23 mouse cellular contexts compared by ENCODE assay signal in genomic region chr4:138192561-138192960, GRCm38 (mm10). TPM values are rescaled to one million over a fixed set of nuclear protein-coding genes. Genes with fewer than 3 reads are reported as not detected.
A peak's percentile ranks its signal among the peaks of the same experiment; 100 is the strongest.
DNase-seq lines count a peak whose midpoint lies in the region; ATAC-seq and TF ChIP-seq lines count a peak whose summit lies in the region.
"Had no signal": no experiment of that assay in that cellular context is flagged by ENCODE, and none has a peak within 500 bp of the region (broad histone marks: within the 10 kb centered on the region; RNA-seq: fewer than 3 reads in every experiment).

No protein-coding gene starts in this region.

- peak overlapping the region; percentile 61 for H3K27ac ChIP-seq in layer of hippocampus, adult 2 months
- H3K27ac ChIP-seq: embryonic facial prominence, embryonic 13.5 days; embryonic facial prominence, embryonic 15.5 days; forebrain, embryonic 10.5 days; forebrain, embryonic 12.5 days had no signal

- DNase-seq in frontal cortex, postnatal 10 days (ENCODE audit: low spot score in 2 of 2), result no peak
- peak in 1 of 2 experiments; percentile 23 for DNase-seq in layer of hippocampus, adult 2 months (ENCODE audit: low spot score in 2 of 2)
- no peak for DNase-seq in layer of hippocampus, adult 8-10 months (ENCODE audit: low spot score in 2 of 2)
- peak; percentile 63 for DNase-seq in brain, adult 2 months (ENCODE audit: low read depth, low spot score)
- peak; percentile 10 for DNase-seq in brain, embryonic 14.5 days (ENCODE audit: low read depth)
- DNase-seq in thymus, postnatal 0 days (ENCODE audit: low spot score), result no peak
- DNase-seq: adrenal gland, adult 2 months; adrenal gland, postnatal 10 days; adrenal gland, postnatal 25 days; cerebellum, adult 11 months; cerebellum, adult 18-20 months; cerebellum, adult 8-10 months; cerebellum, adult 9-11 months; cerebellum, postnatal 14 days; cerebellum, postnatal 36 days; embryo, embryonic 11 days had no signal

- no peak for TF ChIP-seq CTCF in layer of hippocampus, adult 2 months (conservative IDR thresholded peaks at IDR 0.05)
- no peak for TF ChIP-seq CTCF in brain, embryonic 14.5 days (IDR thresholded peaks at IDR 0.05; ENCODE audit: borderline replicate concordance, extremely low read depth, insufficient read depth, insufficient read length)

- ATAC-seq in frontal cortex, adult (ENCODE audit: low TSS enrichment), result peak; percentile 35; the same call in 1 of the 2 replicates
- ATAC-seq: forebrain, embryonic 16.5 days had no signal

- TF ChIP-seq POLR2A in brain, embryonic 14.5 days (IDR thresholded peaks at IDR 0.05; ENCODE audit: borderline replicate concordance, extremely low read depth, insufficient read depth, insufficient read length, poor library complexity, severe bottlenecking), result no peak

- H3K4me3 ChIP-seq in layer of hippocampus, adult 2 months, result no peak overlapping the region
- H3K4me3 ChIP-seq: embryonic facial prominence, embryonic 13.5 days; embryonic facial prominence, embryonic 15.5 days; erythroblast, embryonic 14.5 days; forebrain, embryonic 10.5 days; forebrain, embryonic 12.5 days had no signal

RNA-seq across cellular contexts. Expression of gene Hp1bp3, which starts 23.5 kb away (rescaled TPM):
- total RNA-seq in layer of hippocampus, adult 2 months (2021), result 100 to 1,000 TPM; 178 to 183 TPM
- total RNA-seq in layer of hippocampus, adult 8-10 months (2022), result 100 to 1,000 TPM; 184 to 200 (median 196) TPM
- polyA plus RNA-seq in brain, embryonic 14.5 days (2012; rRNA removed), result 197 and 200 TPM in 2 replicates
- 155 and 173 TPM in 2 replicates for polyA plus RNA-seq in thymus, postnatal 0 days (2015; fragmentation: Nextera tagmentation; extraction: Ambion mirVana)

RNA-seq across cellular contexts. Expression of gene Sh2d5, which starts 57.6 kb away (rescaled TPM):
- total RNA-seq in layer of hippocampus, adult 2 months (2021), result 10 to 100 TPM; 49.1 to 52.7 TPM
- total RNA-seq in layer of hippocampus, adult 8-10 months (2022), result 10 to 100 TPM; 52.0 to 60.0 (median 56.8) TPM
- 19.3 and 22.5 TPM in 2 replicates for polyA plus RNA-seq in brain, embryonic 14.5 days (2012; rRNA removed)
- 0.61 and 0.66 TPM in 2 replicates for polyA plus RNA-seq in thymus, postnatal 0 days (2015; fragmentation: Nextera tagmentation; extraction: Ambion mirVana)

RNA-seq across cellular contexts. Expression of gene Kif17, which starts 57.7 kb away (rescaled TPM):
- total RNA-seq in layer of hippocampus, adult 2 months (2021), result 10 to 100 TPM; 22.0 to 22.3 TPM
- 10 to 100 TPM; 20.7 to 27.0 (median 23.2) TPM for total RNA-seq in layer of hippocampus, adult 8-10 months (2022)
- polyA plus RNA-seq in brain, embryonic 14.5 days (2012; rRNA removed), result 2.1 and 3.9 TPM in 2 replicates
- polyA plus RNA-seq in thymus, postnatal 0 days (2015; fragmentation: Nextera tagmentation; extraction: Ambion mirVana), result 0.60 and 0.78 TPM in 2 replicates

Comparison
In these comparisons a context has a peak if more than half of its experiments do, and no peak if none do; other contexts are left out.
1. DNase-seq: peak in brain, adult 2 months (single experiment) and brain, embryonic 14.5 days (single experiment); none in frontal cortex, postnatal 10 days (0 of 2), layer of hippocampus, adult 8-10 months (0 of 2) and thymus, postnatal 0 days (single experiment).